Mouse (Mus musculus) left cerebral cortex, adult 2 months (tissue): Measurements from ENCODE around the gene Parp3. TPM values are rescaled to one million over a fixed set of nuclear protein-coding genes. Genes with fewer than 3 reads are reported as not detected.

ENCODE experiments used
- DNase-seq, 2 experiments: peaks; one replicate each; pipeline ENCODE4 v3.0.0; 2021 to 2022; ENCODE audit warnings: low spot score in 2 of 2, mixed read lengths in 1 of 2; ENCODE audit errors: extremely low spot score in 1 of 2
- H3K27ac ChIP-seq: fragments of 200-600 bp; 2 replicates; pipeline ENCODE4 v1.8.1; 2022
- H3K4me3 ChIP-seq: fragments of 200-600 bp; 2 replicates; pipeline ENCODE4 v1.8.1; 2022
- CTCF ChIP-seq: fragments of 200-600 bp; IDR thresholded peaks from 2 replicates; pipeline ENCODE4 v1.8.1; 2022; ENCODE audit warnings: antibody characterized with exemption, mild to moderate bottlenecking, moderate library complexity
- intact Hi-C: fragments of 180-260 bp; cut with DNase I; formaldehyde crosslinking; loops from one replicate; pipeline ENCODE4 v1.15.1; 2025
- total RNA-seq, 2 experiments: library from RNA; stranded (reverse); gene quantifications; 2 replicates each; pipeline ENCODE4 v1.2.3; 2021

Gene Parp3
- total RNA-seq, 2 experiments from 2014 or later: 4.4 to 4.9 TPM

DNA sequence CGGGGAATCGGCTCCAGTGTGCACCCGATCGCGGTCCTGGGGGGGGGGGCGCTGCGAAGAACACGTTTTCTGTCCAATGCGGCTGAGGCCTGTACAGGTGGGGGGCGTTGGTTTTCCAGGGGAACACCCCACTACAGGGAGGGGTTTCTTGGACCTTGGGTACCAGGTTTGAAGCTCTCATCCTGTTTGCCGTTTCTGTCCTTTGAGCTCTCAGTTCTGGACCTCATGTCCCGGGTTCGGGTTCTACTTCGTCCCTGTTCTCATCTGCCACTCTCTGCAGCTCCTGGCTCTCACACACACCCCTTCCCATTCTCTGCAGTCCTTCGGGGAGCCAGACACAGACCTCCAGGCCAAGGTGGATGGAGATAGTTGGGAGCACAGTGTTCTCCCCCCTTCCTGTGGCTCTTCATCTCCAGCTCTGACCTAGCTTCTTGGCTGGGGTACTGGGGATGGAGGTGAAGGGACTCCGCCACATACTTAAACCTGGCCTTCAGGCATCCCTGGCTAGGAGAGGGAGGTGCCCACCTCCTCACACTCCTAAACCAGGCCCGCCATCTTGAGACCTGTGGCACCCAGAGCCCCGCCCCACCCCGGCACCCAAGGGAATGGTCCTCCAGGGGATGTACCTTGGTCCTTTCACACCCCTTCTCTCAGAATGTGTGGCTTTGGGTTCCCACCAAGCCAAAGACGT lies 22.5 kb downstream of the Parp3 start:
- intact Hi-C loops: no loop called here
- no peak for TF ChIP-seq CTCF
- no peak for DNase-seq

DNA sequence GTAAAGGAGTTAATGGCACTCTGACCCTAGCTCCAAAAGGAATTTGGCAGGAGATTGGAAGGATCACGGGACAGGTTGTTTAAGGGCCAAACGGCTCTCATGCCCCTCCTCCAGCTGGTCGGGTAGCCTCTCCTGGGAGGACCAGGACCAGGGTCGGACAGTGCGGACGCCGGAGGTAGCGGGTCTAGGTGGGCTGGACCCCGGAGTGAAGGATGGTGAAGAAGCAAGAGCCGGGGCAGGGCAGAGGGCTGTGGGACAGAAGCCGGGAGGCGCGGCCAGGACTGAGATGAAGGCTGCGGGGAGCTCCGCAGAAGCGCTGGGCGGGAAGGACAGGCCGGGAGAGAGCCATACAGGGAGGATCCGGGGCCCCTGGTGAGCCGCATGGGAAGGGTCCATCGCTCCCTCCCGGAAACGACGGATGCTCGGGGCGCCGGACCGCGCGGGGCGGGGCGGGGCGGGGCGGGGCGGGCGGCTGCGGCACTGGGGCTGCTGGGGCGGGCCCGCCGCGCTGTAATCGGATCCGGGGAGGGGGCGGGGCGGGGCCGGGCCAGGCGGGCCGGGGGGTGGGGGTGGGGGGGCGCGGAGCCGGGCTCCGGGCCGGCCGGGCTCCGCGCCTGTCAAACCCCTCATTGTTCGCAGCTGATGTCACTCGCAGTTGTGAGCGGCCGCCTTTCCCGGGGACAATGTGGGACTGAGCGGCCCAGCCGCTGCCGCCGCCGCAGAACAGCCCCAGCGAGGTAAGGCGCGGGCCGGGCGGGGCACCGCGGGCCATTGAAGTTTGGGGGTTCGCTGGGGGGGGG lies 23.3 kb downstream of the Parp3 start, which contains the start of gene Pcbp4:
Gene Pcbp4 (plus strand): TSS at position 21 of the 800 bp plus-strand sequence.
- DNase-seq: peak; percentile 55 to 67
- H3K4me3 ChIP-seq: peak within 1 kb of the TSS; percentile 79
- TF ChIP-seq CTCF: no peak
- intact Hi-C loops: no loop called here
- peak within 1 kb of the TSS; percentile 96 for H3K27ac ChIP-seq

More for the DNA sequence above, 22.5 kb downstream of the Parp3 start:
- peak overlapping the region; percentile 79 for H3K4me3 ChIP-seq
- H3K27ac ChIP-seq: peak overlapping the region; percentile 89

DNA sequence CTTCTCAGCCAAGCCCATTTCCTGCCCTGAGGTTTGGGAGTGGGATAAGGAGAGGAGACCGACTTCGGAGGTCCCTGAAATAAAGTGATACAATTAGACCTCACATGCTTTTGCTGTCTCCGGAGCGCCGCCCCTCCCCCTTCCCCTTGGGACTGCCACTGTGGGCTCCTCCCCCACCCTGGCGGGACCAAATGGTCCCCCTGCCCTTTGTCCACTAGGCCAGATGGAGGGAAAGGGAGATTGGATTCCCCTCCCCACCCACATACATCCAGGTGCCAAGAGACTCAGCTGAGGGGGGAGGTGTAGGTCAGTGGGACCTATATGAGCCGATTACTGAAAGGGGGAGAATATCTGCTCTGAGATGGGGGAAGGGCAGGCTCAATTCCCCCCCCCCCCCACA lies 23.9 kb downstream of the Parp3 start:
- DNase-seq: no peak
- no peak for TF ChIP-seq CTCF
- peak overlapping the region; percentile 96 for H3K27ac ChIP-seq
- intact Hi-C loops: no loop called here
- H3K4me3 ChIP-seq: peak overlapping the region; percentile 79

DNA sequence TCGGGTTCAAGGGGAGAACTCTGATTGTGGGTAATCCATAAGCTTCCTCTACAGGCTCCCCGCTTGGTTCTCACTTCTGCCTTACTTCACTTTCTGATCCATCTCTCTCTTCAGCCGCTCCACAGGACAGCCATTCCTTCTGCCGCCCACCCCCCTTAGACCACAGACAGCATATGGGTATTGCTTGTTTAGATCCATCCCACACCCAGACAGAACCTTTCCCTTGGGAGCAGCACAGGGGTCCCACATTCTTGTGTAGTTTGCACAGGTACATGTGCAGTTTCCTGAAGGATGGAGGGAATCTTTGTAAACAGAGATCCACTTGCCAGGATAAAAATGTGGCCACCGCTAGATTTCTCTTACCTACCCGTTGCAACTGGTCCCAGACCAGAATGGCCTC lies 24.4 kb downstream of the Parp3 start:
- no peak for DNase-seq
- Histone ChIP-seq H3K27ac (peak overlapping the region; percentile 96), H3K4me3 (peak overlapping the region; percentile 79; the same call in 1 of the 2 replicates)
- TF ChIP-seq CTCF: no peak
- intact Hi-C loops: no loop called here

DNA sequence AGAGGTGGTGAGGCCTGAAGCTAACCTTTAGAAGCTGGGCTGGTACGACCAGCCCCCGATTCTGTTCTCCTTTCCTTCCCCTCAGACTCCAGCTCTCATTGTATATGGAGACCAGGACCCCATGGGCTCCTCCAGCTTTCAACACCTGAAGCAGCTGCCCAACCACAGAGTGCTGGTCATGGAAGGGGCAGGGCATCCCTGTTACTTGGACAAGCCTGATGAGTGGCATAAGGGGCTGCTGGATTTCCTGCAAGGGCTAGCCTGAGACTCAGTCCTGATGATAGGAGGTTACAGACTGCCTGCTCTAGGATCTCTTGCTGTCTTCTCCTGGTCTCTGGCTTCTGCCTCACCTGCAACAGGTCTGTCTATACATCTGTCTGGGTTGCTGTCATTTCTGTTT lies 24.9 kb downstream of the Parp3 start:
- intact Hi-C loops: no loop called here

DNA sequence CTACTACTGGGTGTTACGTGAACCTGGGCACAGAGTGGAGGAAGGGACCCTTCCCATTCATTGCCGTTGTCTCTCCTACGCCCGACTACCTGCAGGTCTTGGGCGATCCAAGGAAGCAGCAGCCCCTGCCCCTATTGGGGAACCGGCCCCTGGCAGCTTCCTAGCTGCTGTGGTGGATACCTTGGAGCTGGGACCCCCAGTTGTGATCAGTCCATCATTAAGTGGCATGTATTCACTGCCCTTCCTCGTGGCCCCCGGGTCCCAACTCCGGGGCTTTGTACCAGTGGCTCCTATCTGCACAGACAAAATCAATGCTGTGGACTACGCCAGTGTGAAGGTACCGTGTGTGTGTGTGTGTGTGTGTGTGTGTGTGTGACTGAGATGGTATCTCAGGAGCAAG lies 25.5 kb downstream of the Parp3 start:
- no peak for TF ChIP-seq CTCF
- DNase-seq: no peak
- no peak overlapping the region for H3K27ac ChIP-seq
- H3K4me3 ChIP-seq: no peak overlapping the region
- intact Hi-C loops: no loop called here

More for the DNA sequence above, 24.9 kb downstream of the Parp3 start:
- H3K4me3 ChIP-seq: no peak overlapping the region
- DNase-seq: no peak
- no peak overlapping the region for H3K27ac ChIP-seq
- TF ChIP-seq CTCF: no peak

DNA sequence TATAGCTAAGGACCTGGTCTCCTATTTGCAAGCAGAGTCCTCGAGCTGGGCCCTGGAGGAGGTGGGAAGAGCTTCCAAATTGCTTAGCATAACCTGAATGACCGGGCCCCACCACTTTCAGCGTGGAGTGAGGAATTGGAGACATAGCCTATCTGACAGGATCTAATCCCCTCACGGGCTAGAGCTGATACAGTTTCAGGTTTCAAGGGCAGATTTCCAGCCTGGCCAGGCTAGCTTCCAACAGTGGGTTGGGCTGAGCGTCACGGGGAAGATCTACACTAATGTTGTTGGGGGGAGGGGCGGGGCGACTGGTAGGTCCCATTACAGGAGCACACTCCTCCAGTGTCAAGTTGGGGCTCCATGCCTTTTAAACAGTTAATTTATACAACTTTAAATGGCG lies 26.1 kb downstream of the Parp3 start:
- no peak for DNase-seq
- no peak overlapping the region for H3K27ac ChIP-seq
- intact Hi-C loops: no loop called here
- no peak overlapping the region for H3K4me3 ChIP-seq
- no peak for TF ChIP-seq CTCF

DNA sequence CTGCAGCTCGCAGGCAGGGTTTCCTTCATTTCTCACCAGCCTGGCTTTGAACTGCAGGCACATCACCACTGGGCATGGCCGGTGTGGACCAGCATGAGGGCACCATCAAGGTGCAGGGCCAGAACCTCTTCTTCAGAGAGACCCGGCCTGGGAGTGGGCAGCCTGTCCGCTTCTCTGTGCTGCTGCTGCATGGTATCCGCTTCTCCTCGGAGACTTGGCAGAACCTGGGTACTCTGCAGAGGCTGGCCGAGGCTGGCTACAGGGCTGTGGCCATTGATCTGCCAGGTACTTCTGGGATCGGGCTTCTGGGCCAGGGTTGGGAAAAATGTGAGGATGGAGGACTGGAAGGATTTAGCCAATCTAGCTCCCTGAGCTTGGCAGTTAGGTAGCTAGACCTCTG lies 26.8 kb downstream of the Parp3 start:
- Histone ChIP-seq H3K4me3 (no peak overlapping the region), H3K27ac (peak overlapping the region; percentile 36)
- no peak for DNase-seq
- intact Hi-C loops: no loop called here
- TF ChIP-seq CTCF: no peak

DNA sequence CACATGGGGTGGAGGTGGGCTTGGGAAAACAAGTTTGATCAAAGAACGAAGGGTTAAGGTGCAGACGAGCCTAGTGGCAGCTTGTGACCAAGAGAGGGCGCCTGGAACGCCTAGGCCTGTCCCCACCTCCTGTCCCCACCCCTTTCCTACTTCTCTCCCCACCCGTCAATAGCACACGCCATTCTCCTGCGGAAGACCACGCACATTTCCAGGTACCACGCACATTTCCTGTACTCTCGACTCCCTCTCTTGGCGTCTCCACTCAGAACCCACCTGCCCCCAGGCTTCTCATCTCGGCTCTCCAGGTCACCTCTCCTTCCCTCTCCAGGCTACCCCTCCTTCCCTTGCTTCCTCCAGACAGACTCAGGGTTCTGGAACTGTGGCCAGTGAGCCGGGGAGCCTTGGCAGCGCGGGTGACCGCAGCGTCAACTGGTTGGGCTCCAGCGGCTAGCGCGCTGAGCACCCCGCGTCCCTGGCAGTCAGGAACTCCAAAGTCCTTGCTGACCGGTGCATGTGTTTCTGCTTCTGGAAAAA lies 28.2 kb downstream of the Parp3 start:
- peak; percentile 67 to 70 for DNase-seq
- Histone ChIP-seq H3K27ac (peak overlapping the region; percentile 83), H3K4me3 (peak overlapping the region; percentile 61)
- intact Hi-C loops: loop anchor here (1.0 kb wide), 1 partner anchor 28 kb away; the partner anchor contains the start of gene Parp3
- TF ChIP-seq CTCF: peak; percentile 79

DNA sequence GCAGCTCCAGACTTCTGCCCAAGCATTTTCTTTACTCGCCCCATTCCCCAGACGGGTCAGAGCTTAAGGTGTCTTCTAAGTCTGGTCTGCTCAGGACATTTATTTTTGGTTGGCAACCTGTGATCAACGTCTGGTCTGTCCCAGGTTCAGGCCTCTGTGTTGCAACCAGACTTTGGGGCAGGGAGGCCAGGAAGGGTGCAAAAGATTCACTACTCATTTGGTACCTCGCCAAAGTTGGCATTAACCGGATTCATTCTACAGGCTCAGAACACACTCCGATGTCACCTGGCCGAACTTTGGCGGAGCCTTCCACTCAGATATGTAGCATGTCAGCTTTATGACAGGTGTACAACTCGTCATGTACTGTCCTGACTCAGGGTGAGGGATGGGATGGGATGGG lies 28.8 kb downstream of the Parp3 start:
- Histone ChIP-seq H3K27ac (peak overlapping the region; percentile 83), H3K4me3 (peak overlapping the region; percentile 61)
- DNase-seq: no peak
- intact Hi-C loops: loop anchor here (1.0 kb wide), 1 partner anchor 28 kb away; the partner anchor contains the start of gene Parp3
- no peak for TF ChIP-seq CTCF

DNA sequence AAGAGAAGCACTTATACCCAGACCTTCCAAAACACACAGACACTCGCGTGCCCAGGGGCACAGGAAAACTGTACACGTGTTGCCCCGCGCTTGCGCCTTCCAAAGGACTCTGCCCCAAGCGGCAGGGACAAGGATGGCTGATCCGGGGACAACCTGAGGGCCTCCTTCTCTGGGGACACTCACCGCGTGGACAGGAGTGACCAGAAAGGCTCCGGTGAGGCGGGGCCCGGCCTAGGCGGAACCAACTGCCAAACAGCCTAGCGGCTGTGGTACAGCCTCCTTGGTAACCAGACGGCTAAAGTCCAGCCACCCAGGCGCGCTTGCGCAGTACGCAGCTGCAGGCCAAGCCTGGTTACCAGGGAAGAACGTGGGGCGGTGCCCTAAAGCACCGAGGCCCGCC lies 29.4 kb downstream of the Parp3 start, which contains the start of the genes Abhd14b and Abhd14a:
Gene Abhd14b (plus strand): TSS at position 112 of the 400 bp plus-strand sequence.
Gene Abhd14a (minus strand): TSS at position 331 of the 400 bp plus-strand sequence.
- TF ChIP-seq CTCF: peak; percentile 51
- H3K27ac ChIP-seq: peak within 1 kb of the TSS; percentile 83
- intact Hi-C loops: no loop called here
- peak; percentile 89 to 91 for DNase-seq
- peak within 1 kb of the TSS; percentile 61 for H3K4me3 ChIP-seq

DNA sequence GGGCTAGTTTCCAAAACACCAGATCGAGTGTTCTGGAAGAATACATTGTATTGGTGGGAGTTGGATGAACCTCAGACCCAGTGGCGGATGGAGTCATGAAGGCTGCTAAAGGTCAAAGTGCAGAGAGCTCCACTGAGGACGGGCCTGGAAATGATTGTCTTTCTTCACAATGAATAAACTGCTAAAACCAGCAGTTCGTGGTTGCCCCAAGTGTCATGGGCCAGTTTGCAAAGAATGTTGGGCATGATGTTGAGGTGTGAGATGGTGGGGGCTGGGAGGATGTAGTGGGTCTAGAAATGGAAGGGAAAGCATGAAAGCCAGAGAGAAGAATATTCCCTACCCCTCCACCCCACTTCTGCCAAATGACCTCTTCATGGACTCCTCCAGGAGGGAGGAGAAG lies 31.9 kb downstream of the Parp3 start:
- no peak for DNase-seq
- intact Hi-C loops: no loop called here
- no peak for TF ChIP-seq CTCF
- Histone ChIP-seq H3K27ac (no peak overlapping the region), H3K4me3 (no peak overlapping the region)
